Mouse (Mus musculus): ENCODE results near the gene Gm10031.

Gm10031 gene

DNA sequence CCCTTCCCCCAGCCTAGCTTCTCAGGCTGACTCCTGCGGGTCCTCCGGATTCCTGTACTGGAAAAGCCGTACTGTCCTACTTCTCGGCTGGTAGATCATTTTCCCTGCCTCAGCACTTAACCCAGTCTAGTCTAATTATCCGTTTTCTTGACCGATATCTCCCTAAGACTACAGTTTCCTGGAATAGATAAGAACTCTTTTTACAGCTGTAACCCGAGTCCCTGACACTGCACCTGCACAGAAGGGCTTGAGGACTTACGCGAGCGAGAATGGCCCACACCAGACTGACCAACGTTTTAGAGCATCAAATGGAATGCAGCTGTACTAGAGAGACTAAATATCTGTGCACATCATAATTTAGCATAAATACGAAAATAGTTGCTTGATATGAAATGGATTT lies 20.2 kb downstream of the Gm10031 start:
- no peak for DNase-seq

DNA sequence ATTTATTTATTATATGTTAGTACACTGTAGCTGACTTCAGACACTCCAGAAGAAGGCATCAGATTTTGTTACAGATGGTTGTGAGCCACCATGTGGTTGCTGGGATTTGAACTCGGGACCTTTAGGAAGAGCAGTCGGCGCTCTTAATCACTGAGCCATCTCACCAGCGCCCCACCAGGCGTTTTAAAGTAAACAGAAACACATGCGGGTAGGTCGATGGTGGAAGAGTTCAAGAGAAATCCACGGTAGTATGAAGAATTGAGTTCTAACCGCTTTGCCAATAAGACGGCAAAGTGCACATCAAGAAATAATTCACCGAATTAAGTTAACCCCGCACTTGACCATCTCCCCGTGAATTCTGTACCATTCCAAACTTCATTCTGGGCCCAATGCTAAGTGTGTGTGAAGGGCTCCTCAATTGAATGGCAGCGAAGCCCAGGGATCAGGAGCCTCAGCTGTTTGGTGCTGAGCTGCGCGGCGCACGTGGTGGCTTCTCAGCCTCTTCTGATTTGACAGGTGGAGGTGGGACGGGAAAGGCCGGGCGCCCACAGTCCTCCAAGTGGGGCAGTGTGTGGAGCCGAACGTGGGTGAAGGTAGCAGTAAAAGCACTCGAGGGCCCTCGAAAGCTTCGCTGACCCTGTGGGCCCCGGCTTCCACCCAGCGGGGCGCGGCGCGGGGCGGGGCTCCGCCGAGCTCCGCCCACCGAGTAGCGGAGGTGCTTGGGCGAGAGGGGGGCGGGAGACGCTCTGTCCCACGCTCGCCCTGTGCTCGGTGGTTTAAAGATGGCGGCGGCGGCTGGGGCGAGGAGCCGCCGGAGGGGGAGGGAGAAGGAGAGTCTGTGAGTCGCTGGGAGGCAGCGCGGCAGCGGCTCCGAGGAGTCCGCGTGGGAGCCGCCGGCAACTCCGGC lies 34.5 kb downstream of the Gm10031 start, which contains the start of gene Abl2:
Gene Abl2, plus strand, starts transcription at position 763 of the 907 bp plus-strand sequence.
- DNase-seq = peak; percentile 88 to 94

- peak; percentile 49 to 64 for DNase-seq
These were observed 35.3 kb downstream of the Gm10031 start for GRCm38 (mm10) chr1:156558950-156559640.

- no peak for DNase-seq
These were observed 35.8 kb downstream of the Gm10031 start for GRCm38 (mm10) chr1:156559641-156560020.

DNA sequence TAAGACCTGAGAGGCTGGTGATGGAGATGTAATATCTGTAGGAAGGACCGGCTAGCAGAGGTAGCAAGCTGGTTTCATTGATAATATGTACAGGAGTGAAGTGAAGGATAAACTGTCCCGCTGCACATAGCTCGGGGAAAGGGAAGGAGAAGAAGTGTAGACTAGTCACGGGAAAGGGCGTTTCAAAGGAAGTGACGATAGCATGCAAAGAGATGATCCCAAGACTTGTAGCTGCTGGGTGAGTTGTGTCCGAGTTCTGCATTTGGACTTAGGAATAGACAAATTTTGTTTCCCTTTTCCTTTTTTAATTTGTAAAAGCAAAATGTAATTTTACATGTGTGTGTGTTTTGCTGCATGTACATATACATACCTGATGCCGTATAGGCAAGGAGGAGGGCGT lies 36.7 kb downstream of the Gm10031 start:
- no peak for DNase-seq

- no peak for DNase-seq
These were observed 41.5 kb downstream of the Gm10031 start for GRCm38 (mm10) chr1:156565328-156565727.

- DNase-seq = peak in 1 of 2 experiments; percentile 36
These were observed 42.3 kb downstream of the Gm10031 start for GRCm38 (mm10) chr1:156566132-156566531.

GRCm38 (mm10) chr1:156569615-156570014 lies 45.8 kb downstream of the Gm10031 start:
- DNase-seq = no peak

DNA sequence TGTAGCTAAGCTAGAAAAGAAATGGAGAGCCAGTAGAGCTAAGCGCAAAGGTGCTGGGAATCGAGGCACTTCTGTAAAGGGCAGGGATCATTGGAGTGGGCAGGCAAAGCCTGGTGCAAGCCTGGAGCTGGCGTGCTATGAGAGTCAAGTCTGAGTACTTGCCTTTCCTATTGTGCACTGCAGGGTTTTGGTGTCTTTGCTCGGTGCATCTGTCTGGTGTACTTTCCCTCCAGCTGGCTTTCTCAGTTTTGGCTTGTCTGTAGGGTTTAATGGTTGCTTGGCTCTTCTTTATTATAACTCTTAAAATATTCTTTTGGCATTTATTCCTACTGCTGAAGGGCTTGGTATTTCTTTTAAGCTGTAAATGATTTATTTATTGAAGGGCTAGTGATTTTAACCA lies 49.1 kb downstream of the Gm10031 start:
- no peak for DNase-seq

All from kidney, postnatal 25 days (tissue).